Mouse (Mus musculus): ENCODE measurements at regions not wholly inside any gene's neighbourhood (a gene's known extent, or its start where the extent isn't known, plus 50 kb on each side); places are given as distances from the start of the nearest gene placed in this dataset.

Small RNA genes lying in the stretch of these regions (microRNA-seq; reads per million reads assigned to microRNA genes)
- gene Gm27760 = 0 reads per million in 2 experiments

Measured in layer of hippocampus, adult 18-20 months (tissue).